Mouse (Mus musculus) erythroblast, adult 5-6 weeks (primary cell): ENCODE measurements around the gene Pla1a. TPM values are rescaled to one million over a fixed set of nuclear protein-coding genes. Genes with fewer than 3 reads are reported as not detected.

Experiments used
- ATAC-seq: replicated peaks from 2 replicates; pipeline ENCODE4 v1.8.0; 2016; ENCODE audit warnings: moderate number of reproducible peaks, mild to moderate bottlenecking, moderate TSS enrichment, inconsistent platforms; ENCODE audit not compliant: poor library complexity, low FRiP score, severe bottlenecking
- total RNA-seq, 2 experiments: library from RNA; stranded (forward) in 1 of 2; stranded (reverse) in 1 of 2; fragments of 150-400 nt in 1 of 2; fragments of 200-764, 138-1000 nt in 1 of 2; gene quantifications; 2 replicates each; pipeline versions ENCODE4 v1.2.3 to v1.2.4; 2015 to 2017; ENCODE audit warnings: low replicate concordance in 2 of 2

Pla1a gene
- total RNA-seq, 2 experiments from 2014 or later = 3.7 TPM; not detected in 1

DNA sequence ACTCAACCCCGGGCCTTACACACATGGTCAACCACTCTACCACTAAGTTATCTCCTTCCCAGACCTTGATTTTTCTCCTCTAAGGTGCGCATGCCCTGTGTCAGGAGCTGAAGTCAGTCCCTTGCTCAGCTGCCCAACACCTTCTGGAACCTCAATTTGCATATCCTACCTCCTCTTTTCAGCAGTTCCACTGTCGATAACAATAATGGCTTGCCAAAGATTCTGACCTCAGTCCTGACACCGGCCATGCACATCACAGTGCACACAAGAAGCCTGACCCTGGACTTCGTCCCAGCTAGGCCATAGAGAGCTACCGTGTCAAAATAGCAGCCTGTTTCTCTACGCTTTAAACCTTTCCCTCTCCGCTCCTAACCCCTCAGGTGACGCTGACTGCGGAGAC is 59.5 kb downstream of the Pla1a start:
- ATAC-seq = no peak

DNA sequence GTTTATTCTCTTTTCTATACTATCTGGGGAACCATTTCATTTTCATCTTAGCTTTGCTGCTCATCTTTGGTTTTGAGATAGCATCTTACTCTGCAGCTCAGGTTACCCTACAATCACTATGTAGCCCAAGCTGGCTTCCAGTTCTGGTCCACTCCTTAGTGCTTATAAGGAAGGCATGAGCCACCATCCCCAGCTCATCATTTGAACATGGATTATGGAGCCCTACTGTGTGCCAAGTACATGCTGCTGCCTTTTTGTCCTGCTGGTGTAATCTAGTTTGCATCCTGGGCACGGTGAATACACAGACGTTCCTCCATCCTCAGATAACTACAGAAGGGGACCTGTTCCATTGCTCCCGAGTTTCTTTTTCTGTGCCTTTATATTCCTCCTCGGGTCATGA is 60.1 kb downstream of the Pla1a start:
- no peak for ATAC-seq

DNA sequence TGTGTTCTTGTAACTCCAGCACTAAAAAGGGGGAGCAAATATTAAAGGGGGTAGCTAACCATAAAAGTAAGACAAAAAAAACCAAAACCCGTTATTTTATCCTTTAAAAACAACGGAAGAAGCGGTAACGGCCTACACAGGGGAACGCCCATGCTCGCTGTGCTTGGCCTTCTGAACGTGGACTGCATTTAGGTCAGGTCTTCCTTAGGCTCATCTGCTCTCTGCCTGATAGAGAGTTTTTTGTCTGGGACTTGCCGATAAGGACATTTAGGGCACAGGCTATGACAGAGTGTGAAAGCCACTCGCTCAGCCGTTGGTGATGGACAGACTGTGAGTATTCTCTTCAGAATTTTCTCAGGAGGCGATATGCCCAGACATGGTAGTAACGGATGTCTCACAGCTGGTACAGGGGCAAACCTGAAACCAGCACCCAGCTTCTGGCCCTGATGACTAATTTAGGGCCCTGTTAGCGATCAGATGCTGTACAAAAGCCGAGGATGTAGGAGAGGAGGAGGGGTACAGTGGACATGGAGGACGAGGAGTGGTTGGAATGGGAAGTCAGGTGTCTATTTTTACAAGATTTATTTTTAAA is 61.1 kb downstream of the Pla1a start:
- peak; percentile 85 for ATAC-seq

DNA sequence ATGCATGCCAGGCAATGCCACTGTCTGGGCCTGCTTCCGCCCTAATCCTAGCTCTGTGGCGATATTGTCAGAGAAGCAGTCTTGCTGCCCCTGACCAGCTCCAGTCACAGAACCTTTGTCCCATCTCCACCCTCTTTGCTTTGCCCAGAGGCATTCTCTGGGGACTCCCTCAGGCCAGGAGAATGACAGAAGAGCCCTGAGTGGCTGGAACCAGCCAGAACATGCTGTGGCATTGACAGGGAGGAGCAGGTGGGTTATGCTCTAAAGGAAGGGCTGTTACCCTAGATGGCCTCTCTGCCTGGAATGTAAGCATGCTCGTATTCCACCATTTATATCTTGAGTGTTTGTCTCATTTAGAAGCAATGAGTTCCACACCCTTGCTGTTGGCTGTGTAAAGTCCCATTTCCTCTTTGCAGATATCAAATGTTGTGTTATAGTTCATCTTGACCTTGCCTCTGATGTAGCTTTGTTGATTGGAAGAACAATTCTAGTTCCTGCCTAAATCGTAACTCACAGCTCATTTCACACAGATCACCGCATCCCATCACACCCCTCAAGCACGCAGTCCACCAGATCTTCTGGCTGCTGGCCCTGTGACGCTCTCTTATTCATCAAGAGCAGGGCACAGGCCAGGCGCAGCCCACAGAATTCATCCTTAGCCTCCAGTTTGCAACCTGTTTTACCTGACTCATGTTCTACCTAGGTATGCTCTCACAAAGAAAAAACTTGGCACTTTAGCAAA is 62.1 kb downstream of the Pla1a start:
- no peak for ATAC-seq

DNA sequence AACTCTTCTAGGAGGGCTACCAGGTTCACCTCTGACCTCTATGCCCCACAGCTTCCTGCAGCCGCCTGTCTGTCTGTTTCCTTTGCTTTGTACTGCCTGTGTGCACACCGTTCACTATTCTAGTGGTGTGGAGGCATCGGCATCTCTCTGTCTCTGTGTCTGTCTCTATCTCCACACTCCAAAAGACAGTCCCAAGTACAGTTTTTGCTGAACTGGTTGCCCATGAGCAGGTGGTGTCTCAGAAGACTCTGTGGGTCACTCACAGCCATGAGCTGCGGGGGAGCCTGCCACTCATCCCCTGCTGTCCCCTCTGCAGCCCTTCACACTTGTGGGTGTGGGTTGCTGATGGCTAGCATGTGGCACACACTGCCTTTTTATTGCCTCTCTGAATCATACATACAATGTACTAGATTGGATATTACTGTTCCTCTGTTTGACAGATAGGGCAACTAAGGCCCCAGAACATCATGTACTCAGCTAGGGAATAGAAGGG is 62.9 kb downstream of the Pla1a start:
- no peak for ATAC-seq

DNA sequence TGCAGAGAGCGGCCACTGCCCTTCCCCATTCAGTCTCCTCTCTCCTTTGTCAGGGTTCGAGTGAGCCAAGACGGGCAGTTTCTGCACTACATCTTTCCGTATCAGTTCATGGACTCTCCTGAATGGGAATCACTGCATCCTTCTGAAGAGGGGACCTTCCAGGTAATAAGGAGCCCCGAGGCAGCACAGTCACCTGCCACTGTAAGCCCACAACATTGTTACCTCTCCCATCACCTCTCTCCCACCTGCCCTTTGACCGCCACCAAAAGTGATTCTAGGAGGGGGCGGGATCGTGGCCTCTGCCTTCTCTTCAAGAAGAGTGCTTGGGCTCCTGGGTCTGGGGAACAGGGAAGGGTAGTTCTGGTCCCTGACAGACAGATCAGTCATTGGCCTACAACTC is 63.5 kb downstream of the Pla1a start:
- no peak for ATAC-seq

DNA sequence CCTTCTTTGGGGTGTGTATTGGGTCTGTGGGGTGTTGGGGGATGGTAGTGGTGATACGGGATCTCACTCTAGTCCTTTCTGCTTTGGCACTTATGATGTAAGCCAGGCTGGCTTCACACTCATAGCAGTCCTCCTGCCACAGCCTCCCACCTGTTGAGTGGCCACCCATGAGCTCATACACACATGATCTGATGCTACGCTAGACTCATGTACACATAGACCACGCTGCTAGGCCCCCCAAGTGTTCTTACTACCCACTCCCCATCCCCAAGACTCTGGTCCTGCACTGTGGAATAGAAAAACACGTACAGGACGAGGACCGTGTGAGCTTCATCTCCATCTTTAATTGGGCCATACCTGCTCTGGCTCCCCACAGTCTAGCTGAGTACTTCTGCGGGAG is 63.9 kb downstream of the Pla1a start:
- no peak for ATAC-seq

DNA sequence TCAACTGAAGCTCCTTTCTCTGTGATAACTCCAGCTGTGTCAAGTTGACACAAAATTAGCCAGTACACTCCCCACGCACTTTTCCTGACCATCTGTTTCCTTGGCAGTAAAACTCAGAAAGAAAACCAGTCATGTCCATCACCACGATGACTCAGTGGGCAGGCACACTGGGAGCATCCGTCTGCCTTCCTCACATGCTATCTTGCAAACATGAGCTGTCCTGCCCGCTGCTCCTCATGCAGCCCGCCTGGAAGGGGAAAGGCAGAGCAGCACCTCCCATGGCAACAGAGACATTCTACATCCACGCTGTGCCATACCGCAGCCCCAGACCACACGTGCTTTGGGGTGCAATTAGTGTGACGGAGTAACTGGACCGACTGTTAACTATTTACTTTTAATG is 64.6 kb downstream of the Pla1a start:
- no peak for ATAC-seq

DNA sequence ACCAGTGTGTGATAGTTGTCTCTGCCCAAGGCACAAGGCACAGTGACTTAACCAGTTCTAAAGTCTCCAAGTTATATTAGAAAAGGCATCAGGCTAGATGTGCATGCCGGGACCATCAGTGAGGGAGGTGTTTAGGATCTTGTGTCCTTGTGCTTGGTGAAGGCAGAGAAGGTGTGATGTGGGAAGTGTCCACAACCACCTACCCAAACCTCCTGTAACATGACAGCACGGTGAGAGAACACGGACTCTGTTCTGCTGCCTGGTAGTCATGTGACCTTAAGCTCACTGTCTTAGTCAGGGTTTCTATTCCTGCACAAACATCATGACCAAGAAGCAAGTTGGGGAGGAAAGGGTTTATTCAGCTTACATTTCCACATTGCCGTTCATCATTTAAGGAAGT is 66.7 kb downstream of the Pla1a start:
- no peak for ATAC-seq

DNA sequence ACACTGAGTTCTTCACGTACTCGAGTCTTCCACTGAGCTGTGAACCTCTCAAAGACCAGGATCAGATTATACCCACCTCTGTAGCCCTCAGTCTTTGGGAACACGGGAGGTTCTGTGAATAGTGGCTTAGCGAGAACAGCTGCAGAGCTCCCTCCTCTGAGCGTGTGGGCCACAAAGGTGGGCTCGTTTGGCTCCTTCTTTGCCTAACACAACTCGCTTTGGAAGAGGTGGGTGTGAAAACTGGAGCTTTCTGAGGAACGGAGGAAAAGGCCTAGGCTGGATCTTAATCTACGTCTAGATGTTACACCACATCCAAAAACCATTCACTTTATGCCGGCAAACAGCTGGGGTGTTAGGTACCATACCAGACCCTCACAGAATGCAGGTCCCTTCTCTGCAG is 67.6 kb downstream of the Pla1a start:
- ATAC-seq = no peak

DNA sequence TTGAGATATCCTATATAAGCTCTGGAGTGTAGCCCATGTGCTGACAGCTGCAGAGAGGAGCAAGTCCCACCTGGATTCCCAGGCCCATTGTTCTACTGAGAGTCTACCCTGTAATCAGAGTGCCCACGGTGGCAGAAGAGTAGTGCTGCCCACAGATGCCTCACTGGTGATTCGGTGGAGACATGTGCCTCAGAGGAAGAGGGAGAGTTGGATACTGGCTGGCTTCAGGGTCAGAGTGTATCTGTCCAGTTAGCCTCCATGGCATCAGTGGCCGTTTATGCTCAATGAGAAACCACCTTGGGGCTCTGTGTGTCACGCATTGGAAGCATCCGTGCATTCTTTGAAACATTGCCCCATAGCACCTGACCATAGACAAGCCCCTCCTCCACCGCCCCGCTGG is 69.3 kb downstream of the Pla1a start:
- ATAC-seq = 0 out of 2 replicates have a peak, but pooled peaks have one; percentile 14

DNA sequence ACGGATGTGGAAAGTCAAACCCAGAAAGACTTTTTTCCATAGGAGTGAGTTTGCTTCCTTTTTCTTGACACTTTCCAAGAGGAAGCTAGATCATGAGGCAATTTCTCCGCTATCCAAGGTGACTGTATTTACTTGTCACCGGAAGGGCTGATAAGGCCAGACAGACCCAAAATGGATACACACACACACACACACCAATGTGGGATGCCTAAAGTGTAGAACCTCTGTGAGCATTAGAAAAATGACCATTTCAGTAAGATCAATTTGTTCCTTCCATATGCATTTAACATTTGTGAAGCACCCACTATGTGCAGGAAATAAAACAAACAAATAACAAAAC is 69.7 kb downstream of the Pla1a start:
- no peak for ATAC-seq

DNA sequence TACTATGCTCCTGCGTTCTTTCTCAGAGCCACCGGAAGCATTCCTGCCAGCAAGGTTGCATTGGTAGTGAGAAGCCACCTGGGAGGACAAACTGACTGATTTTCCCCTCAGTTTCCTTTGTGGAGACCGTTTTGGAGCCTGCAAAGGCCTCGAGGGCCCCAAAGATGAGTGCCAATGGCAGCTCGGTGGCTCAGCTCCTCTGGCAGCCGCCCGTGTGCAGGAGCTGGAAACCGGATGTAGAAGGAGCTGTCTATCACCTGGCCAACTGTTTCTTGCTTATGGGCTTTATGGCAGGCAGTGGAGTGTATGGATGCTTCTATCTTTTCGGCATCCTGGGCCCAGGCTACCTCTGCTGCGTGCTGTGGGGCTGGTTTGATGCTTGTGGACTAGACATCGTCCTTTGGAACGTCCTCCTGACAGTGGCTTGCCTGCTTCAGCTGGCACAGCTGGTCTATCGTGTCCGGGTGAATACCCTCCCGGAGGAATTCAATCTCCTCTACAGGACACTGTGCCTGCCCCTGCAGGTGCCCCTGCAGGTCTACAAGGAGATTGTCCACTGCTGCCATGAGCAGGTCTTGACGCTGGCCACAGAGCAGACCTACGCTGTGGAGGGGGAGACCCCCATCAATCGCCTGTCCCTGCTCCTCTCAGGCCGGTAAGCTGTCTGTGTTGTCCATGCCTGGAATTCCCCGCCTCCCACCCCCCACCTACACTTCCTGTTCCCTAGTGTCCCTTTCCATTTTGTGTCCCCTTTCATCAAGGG is 70.3 kb downstream of the Pla1a start:
- no peak for ATAC-seq

DNA sequence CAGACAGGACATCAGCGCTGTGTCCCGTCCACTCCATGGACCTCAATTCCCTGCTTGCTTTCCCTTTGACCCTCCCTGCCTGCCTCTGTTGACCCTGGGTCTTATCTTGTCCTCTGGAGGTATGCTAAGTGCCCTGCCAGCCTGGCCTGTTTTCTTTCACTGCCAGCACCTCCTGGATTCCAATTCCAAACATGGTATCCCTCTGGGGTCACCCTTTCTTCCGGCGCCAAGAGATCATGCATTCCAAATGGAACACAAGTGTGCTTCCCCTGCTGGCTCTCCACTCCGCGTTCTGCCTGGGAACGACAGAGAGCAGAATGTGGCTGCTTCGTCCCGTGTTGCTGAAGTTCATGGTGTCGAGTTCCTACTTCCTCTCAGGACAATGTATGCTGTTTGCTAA is 71.0 kb downstream of the Pla1a start, which contains the start of gene Popdc2:
Gene Popdc2, plus strand, starts transcription at position 277 of the 400 bp plus-strand sequence.
- no peak for ATAC-seq

DNA sequence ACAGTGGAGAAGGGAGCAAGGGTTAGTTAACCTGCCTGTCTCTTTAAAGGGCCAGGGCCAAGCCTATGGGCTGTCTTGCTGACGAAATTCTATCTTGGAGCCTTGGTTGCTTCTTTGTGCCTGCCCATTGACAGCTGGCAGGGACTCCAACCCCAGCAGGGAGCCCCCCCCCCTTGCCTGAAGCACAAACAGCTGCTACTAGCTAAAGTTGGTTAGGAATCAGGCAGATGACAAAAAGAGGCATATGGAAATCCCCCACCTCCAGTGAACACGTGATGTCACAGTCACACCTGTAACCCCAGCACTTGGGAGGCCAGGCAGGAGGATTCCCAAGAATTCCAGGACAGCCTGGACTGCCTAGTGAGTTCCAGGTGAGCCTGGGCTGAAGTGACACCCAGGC is 72.6 kb downstream of the Pla1a start:
- ATAC-seq = no peak

DNA sequence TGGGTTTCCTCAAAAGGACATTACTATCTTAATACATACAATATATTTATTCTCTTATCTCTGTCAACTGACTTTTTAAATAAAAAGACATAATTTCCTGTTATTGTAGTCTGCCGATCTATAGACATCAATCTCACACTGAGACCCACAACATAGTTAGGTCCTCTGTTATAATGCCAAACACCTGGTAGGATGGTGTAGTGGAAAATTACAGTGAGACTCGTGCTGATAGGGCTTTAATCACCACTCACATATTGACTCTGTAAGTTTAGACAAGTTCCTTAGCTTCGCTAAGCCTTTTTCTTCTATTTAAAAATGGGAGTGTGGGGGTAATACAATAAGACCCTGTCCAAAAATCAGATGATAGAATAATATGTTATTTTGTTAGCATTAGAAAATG is 73.1 kb downstream of the Pla1a start:
- no peak for ATAC-seq

DNA sequence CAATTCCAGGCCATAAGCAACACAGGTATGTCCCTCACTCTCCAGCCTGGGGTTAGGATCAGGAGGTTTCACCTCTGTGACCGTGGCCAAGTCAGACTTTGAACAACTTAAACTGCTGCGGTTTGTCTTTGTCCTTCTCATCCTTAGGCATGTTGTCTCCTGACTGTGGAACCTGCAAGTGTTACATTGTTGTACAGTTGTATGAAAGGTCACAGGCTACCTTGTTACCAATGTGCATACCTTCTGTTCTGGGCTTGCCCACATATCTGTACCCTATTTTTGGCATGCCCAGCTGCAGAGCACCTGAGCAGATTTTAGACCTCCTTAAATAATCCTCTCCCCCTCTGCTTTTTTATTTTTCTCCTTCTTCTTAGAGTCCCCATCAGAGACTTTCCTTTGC is 73.7 kb downstream of the Pla1a start:
- ATAC-seq = no peak

DNA sequence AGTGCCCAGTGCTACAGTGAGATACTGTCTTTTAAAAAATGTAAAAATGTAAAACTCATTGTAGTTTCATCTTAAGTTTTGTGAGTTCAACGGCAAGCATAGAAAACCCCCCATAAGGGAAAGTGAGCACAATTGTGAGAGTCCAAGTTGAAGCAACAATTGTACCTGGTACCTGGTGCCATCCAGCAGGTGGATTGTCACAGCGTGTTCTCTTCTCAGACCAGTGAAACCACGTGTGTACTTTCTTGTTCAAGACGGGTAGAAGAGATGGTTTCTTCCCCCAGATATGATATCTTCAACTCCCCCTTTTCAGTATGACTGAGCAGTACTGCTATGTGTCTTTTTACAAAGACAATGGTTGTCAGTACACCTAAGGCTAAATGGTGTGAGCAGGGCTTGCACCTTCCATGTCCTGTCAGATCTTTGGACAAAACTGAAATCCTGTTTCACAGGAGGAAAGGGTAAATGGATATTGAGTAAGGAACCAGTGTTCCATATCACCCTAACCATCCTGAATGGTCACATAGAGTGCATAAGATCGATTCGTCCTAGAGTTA is 74.6 kb downstream of the Pla1a start:
- ATAC-seq = no peak

DNA sequence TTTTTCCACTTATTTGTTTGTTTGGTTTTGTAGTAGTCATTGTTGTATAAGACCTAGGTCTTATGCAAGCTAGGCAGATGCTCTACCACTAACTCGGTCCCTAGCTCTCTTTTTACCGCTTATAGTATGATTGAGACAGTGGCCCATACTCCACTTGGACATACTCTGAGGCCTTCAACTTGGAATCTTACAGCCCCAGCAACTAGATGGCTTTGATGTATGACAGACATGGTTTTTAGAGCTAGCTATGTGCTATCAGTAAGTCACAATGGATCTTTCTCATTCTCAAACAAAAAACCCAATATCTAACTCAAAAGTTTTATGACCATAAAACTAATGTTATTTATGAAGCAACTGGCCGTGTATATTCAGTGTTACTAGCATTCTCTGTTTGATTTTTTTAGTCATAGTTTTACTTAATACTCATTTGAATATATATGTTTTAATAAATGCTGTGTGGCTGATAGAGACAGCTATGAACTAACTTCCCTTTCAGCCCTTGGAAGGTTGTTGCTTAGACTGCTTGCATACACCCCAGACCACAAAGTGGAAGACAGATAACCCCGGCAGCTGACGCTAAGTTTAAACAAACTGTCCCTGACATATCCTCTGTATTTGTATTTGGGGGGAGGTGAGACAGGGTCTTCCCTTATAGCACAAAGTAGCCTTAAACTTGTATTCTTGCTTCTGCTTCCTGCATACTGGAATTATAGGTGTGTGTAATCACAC is 78.6 kb downstream of the Pla1a start:
- no peak for ATAC-seq

DNA sequence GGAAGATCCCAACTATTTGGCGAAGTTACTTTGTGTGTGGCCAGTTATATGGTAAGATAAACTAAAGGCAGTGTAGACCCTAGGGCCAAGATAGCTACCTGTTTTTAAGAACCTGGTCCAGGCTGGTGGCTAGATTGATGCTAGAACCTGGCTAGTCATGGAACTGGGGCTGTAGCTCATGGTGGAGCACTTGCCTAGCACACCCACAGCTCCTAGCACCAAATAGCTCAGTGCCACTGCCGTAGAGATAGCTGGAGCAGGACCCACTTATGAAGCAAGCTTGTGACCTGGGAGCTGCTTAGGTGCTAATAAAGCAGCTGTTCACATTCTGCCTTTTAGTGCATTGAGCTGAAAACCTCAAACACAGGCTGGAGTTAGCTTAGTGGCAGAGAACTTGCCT is 79.3 kb downstream of the Pla1a start:
- ATAC-seq = 0 out of 2 replicates have a peak, but pooled peaks have one; percentile 45
